Mouse (Mus musculus) liver, adult 2 months (tissue): ENCODE results near the gene Tk1.

Source experiments
- CTCF ChIP-seq: fragments of 200-500 bp; IDR thresholded peaks from 2 replicates; pipeline ENCODE4 v1.5.1; 2011; ENCODE audit warnings: low read depth, low read length, control low read depth
- POLR2A ChIP-seq: fragments of 200-500 bp; IDR thresholded peaks from 2 replicates; pipeline ENCODE4 v1.6.1; 2011; ENCODE audit warnings: low read length, control low read depth; ENCODE audit not compliant: insufficient read depth; ENCODE audit errors: extremely low read depth

DNA sequence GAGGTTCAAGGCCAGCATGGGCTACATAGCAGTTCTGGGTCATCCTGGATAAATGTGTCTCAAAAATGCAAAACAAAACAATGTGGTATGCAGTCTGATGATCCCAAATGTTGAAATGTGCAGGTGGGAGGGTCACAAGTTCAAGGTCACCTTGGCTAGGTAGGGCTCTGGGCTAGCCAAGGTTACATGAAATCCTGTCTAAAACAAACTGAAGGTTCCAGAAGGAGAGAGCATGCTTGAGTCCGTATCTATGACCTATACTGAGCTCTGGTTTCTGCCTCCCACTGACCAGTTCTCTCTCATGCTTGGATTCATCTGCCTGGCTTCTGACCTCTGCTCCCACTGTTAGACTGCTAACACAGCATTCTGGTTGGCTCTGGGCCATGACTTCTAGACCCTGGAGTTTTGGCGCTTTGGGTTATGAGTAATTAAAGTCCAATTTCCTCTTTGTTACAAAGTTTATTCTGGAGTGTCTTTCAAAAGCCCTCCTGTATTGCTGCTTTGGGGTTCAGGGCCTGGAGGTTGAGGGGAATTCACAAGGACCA is 3.9 kb upstream of the Tk1 start:
- no peak for TF ChIP-seq POLR2A
- TF ChIP-seq CTCF = no peak
